Mouse (Mus musculus) kidney, postnatal 4 days (tissue): Measurements from ENCODE around the gene Tmcc3.

ENCODE experiments used
- DNase-seq, 2 experiments: peaks; one replicate each; pipeline ENCODE4 v3.0.0; 2021; ENCODE audit warnings: mixed read lengths in 2 of 2

Tmcc3 gene

GRCm38 (mm10) chr10:94332358-94333137 is 20.8 kb downstream of the Tmcc3 start:
- no peak for DNase-seq

DNA sequence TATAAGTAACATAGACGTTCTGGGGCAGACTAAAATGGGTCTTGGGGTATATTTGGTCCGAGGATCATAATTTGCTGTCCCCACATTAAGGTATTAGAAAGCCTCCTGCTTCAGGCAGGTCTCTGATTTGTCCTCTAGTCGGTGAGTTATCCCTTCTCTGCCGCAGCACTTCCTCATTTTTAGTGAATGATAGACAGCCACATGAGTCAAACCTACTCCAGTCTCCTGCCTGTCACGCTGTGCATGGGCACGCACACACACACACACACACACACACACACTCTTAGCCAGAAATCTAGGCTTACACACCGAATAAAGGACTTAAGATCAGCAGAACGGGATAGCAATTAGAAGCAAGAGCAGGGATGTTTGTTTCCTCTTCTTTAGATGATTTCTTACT is 21.6 kb downstream of the Tmcc3 start:
- DNase-seq = no peak

DNA sequence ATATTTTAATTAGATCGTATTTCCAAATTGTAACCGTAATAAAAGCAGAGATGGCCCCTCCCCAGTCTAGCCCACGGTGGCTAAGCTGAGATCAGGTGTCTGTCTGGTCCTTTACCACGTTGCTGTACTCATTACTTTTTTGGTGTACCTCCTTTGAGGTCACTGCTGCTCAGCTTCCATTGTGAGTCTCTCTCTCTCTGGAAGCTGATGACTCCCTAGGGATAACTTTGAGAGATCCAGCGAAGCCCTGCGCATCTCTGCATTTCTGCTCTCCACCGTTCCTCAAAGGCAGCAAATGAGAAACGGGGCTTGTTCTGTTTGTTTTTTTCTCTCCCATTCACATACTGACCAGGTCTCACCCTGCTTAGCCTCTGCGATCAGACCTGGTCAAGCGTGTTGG is 23.3 kb downstream of the Tmcc3 start:
- no peak for DNase-seq

- no peak for DNase-seq
Measured at GRCm38 (mm10) chr10:94336071-94336470, 24.3 kb downstream of the Tmcc3 start.

GRCm38 (mm10) chr10:94341501-94341900 is 29.8 kb downstream of the Tmcc3 start:
- DNase-seq = no peak

DNA sequence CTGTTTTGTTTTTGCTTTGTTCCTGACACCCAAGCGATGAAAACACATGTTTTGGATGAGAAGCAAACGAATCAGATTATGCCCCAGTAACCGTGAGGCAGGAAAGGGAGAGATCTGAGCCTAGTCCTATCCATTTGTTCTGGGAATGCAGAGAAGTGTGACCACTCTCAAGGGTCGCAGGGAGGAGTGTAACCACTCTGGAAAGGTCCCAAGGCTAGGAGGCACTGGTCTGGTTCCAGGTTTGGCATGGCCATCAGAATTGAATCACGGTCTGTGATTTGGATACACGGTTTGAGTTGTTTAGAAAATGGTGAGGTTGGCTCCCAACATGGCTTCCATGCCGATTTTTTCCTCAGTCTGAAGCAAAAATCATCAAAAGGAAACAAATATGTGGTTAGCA is 30.5 kb downstream of the Tmcc3 start:
- no peak for DNase-seq

GRCm38 (mm10) chr10:94343581-94343980 is 31.8 kb downstream of the Tmcc3 start:
- DNase-seq = no peak

GRCm38 (mm10) chr10:94344631-94345417 is 33.1 kb downstream of the Tmcc3 start:
- no peak for DNase-seq

DNA sequence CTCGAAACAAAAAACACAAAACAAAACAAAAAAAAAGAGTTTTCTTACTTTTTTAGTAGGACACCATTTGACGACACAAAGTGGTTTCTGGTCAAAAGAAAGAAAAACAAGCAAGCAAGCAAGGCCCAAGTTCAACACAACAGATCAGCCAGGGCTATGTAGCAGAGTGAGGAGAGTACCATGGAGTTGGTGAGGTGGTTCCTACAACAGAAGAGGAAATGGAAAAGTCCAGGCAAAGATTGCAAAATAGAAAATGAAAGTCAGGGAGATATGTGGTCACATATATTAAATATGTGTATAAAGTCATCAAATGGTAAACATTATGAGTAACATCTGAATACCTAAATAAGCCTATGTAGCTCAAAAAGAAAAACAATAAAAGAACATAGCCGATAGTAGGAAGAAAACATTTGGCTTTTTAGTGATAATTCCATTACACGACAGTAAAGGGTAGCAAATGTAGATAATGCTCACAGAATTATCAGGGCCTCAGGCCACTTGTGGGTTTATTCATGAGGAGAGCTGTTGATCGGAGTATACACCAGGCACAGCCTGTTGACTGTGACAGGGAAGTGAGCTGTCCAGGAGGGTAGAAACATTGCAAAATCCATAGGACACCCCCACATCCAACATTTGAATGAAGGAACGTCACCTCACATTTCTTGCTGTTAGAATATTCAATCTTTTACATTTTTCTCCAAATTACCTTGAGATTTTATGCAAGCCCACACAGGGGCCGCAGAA is 33.9 kb downstream of the Tmcc3 start:
- DNase-seq = no peak

DNA sequence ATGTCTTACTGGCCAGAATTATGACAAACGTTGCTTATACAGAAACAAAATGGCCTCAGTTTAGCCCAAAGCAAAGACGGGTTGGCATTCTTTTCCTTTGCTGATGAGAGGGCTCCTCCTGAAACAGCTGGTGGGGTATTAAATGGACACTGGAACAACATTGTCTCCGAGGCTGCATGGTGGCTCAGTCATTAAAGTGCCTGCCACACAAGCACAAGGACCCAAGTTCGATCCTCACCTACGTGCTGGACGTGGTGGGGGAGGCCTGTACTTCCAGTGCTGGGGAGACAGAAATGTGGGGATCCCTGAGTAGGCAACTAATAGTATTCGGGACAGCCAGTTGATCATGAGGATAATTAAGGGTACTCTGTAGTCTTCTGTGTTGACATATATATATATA is 34.8 kb downstream of the Tmcc3 start:
- no peak for DNase-seq

DNA sequence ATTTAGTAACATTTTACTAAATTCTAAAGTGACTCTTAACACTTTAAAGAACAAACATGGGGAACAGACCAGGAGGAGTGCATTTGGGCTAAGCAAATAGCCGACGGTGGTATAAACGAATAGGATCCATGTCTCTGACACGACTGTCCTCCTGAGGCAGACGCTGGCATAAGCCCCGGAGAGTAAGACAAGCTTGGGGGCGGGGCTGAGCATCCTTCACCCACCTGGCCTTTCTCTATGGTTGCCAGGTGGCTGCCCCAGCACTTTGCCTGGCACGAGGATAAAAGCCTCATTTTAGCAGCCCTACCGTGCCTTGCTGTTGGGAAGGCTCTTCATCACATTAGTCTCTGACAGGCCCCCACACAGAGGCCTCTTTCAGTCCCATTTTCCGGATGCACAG is 35.5 kb downstream of the Tmcc3 start:
- no peak for DNase-seq

GRCm38 (mm10) chr10:94347959-94348358 is 36.2 kb downstream of the Tmcc3 start:
- no peak for DNase-seq

DNA sequence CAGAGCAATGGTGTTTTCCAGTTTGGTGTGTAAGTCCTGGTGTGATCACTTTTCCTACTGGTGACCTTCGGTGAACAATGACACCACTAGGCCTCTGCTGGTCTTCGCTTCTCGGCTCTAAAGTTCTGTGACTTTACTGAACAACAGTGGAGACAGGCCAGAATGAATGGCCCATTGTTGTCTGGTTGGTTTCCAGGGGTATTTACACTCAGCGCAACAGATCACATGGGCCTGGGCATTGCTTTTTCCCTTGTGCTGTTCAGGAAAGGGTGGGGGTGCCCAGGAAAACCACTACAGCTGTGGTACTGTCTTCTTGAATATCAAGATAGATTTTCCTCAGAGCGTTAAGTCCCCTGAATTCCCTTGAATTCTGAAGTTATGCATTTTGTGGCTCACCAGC is 38.5 kb downstream of the Tmcc3 start:
- DNase-seq = no peak

DNA sequence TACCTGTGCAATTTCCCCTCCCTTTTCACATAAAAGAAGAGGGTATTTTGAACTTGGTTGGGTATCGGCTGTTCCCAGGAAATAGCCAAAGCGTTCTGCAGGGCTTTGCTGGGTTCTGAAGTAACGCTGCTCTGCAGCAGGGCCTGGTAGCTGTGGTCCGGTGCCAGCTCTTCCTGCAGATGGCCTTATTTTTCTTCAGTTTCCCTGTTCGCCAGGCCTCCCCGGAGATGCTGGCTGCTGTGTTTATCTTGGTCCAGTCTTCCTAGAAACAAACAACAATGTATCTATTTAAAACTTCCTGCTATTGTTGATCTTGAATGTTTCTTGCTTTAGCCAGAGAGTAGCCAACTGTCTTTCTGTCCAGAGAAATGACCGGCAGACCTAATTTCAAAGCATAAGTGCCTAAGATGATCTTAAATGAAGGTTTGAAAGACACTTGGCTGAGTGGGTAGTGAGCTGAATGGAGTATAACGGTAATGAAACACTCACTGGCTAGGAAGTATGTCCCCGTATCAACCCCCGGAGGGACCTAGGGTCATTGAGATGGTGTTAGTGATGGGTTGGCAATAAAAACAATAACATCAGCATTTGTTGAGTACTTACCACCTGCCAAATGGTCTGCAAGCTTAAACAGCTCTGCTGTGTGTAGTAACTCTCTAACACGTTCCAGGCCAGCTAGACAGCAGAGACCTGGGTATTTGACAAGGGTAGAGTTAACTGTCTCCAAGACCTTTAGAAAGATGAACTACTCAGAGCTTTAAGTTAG is 39.3 kb downstream of the Tmcc3 start:
- no peak for DNase-seq

DNA sequence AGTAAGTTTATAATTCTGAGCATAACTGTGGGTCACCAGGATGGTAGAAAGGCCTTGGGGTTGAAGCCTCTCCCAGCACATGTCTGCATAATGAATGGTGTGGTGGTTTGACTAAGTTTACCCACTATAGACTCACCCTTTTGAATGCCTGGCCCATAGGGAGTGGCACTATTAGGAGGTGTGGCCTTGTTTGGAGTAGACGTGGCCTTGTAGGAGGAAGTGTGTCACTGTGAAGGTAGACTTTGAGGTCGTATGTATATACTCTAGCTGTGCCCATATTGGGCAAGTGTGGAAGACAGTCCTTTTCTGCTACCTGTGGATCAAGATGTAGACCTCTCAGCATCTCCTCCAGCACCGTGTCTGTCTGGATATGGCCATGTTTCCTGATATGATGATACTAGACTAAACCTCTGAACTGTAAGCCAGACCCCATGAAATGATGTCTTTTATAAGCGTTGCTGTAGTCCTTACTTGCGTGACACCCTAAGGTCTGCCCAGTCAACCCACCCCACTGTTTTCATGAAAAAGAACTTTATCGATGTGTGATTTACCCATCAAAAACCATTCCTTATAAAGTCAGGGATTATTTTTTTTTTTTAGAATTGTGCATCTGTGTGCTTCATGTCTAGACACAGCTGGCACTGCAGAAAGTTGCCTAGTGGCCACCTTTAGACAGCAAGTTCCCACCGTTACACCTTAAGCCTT is 40.6 kb downstream of the Tmcc3 start:
- DNase-seq = no peak

GRCm38 (mm10) chr10:94352877-94353853 is 41.4 kb downstream of the Tmcc3 start:
- DNase-seq = no peak

DNA sequence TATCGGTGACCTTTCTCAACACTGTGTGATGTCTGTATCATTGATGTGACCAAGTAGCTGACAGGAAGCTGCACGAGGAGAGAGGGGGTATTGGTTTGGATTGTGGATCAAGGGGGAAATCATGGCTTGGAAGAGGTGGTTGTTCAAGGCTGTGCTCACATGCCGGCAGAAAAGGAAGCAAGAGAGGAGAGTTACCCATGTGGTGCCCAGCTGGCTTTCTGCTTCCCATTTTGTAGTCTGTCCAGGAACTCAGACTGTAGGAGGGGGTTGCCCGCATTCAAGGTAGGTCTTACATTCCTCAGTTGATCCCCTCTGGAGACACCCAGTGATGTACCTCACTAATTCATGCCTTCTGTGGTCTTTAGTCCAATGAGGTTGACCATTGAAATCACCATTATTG is 42.3 kb downstream of the Tmcc3 start:
- no peak for DNase-seq

DNA sequence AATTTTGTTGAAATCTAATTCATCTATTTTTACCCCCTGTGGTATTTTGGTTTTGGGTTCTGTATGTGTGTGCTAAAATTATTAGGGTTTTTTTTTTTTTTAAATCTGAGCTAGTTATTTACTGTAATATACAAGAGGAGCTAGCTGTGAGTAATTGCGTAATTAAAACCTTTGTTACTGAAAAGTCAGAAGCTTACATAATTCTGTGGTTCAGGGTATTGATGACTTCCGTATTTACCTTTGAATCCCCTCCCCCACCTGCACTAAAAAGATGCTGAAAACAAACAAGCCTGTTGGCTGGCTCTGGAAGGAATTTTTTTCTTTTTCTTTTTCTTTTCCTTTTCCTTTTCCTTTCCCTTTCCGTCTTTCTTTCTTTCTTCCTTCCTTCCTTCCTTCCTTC is 42.7 kb downstream of the Tmcc3 start:
- no peak for DNase-seq

GRCm38 (mm10) chr10:94356504-94357169 is 44.9 kb downstream of the Tmcc3 start:
- no peak for DNase-seq

DNA sequence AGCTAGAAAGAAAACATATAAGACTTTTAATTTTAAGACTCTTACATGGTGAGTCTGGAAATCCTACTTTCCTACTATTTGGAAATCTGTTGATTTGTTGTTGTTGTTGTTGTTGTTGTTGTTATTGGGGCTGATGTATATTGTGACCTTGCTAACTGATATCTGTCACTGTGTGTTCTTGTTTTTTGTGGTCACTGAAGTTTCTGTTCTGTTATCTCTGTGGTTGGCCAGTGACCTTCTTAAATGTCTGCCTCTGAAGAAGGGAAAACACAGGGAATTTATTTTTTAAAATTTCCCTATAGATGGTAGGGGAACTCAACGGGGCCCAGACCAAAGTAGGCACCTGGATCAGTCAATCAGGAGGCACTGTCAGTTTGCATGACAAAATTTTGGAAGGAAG is 48.9 kb downstream of the Tmcc3 start:
- DNase-seq = no peak
